Mouse (Mus musculus) testis, adult 2 months (tissue): ENCODE data around the gene Rap1gap2. TPM values are rescaled to one million over a fixed set of nuclear protein-coding genes. Genes with fewer than 3 reads are reported as not detected.

ENCODE experiments used
- H3K27ac ChIP-seq: fragments of 200-500 bp; 2 replicates; pipeline ENCODE4 v1.5.1; 2012; ENCODE audit warnings: low read depth, low read length; ENCODE audit not compliant: control insufficient read depth, insufficient read depth
- H3K27me3 ChIP-seq: fragments of 200-500 bp; 2 replicates; pipeline ENCODE4 v1.6.1; 2012; ENCODE audit warnings: mild to moderate bottlenecking, low read length, moderate library complexity; ENCODE audit not compliant: control insufficient read depth, insufficient read depth
- H3K36me3 ChIP-seq: fragments of 200-500 bp; 2 replicates; pipeline ENCODE4 v1.6.1; 2012; ENCODE audit warnings: mild to moderate bottlenecking, low read length; ENCODE audit not compliant: control insufficient read depth, insufficient read depth
- H3K4me1 ChIP-seq: fragments of 200-500 bp; 2 replicates; pipeline ENCODE4 v1.6.1; 2012; ENCODE audit warnings: low read length; ENCODE audit not compliant: control insufficient read depth, insufficient read depth
- H3K4me3 ChIP-seq: fragments of 200-500 bp; 2 replicates; pipeline ENCODE4 v1.5.1; 2012; ENCODE audit warnings: low read depth, mild to moderate bottlenecking, low read length, moderate library complexity, mixed read lengths; ENCODE audit not compliant: control insufficient read depth
- CTCF ChIP-seq: fragments of 200-500 bp; IDR thresholded peaks from 2 replicates; pipeline ENCODE4 v1.5.1; 2012; ENCODE audit warnings: low read depth, mild to moderate bottlenecking, inconsistent platforms, low read length, moderate library complexity; ENCODE audit not compliant: control insufficient read depth, insufficient read depth, insufficient replicate concordance
- POLR2A ChIP-seq: fragments of 200-500 bp; IDR thresholded peaks from 2 replicates; pipeline ENCODE4 v1.6.1; 2012; ENCODE audit warnings: low read depth, mild to moderate bottlenecking, inconsistent platforms, low read length, moderate library complexity; ENCODE audit not compliant: control insufficient read depth
- polyA plus RNA-seq: library from polyadenylated mRNA; depleted of rRNA; stranded (reverse); fragments of >200 nt; gene quantifications from 2 replicates; pipeline ENCODE4 v1.2.3, GENCODE M21; 2012

Rap1gap2 gene
- polyA plus RNA-seq, 1 experiment: 3.4 TPM

- TF ChIP-seq CTCF: no peak
- TF ChIP-seq POLR2A: no peak
These were observed 177.7 kb downstream of the Rap1gap2 start for GRCm38 (mm10) chr11:74433000-74433399.

GRCm38 (mm10) chr11:74429798-74430529 lies 180.8 kb downstream of the Rap1gap2 start:
- TF ChIP-seq CTCF (no peak), POLR2A (no peak)
- Histone ChIP-seq H3K36me3 (no peaks in the 10 kb centered on the region), H3K27ac (no peak overlapping the region), H3K4me1 (no peaks in the 10 kb centered on the region), H3K4me3 (no peak overlapping the region), H3K27me3 (no peaks in the 10 kb centered on the region)

More at GRCm38 (mm10) chr11:74433000-74433399, 177.7 kb downstream of the Rap1gap2 start:
- H3K4me1 ChIP-seq: no peaks in the 10 kb centered on the region
- no peaks in the 10 kb centered on the region for H3K36me3 ChIP-seq
- H3K27me3 ChIP-seq: no peaks in the 10 kb centered on the region
- no peak overlapping the region for H3K27ac ChIP-seq
- no peak overlapping the region for H3K4me3 ChIP-seq

DNA sequence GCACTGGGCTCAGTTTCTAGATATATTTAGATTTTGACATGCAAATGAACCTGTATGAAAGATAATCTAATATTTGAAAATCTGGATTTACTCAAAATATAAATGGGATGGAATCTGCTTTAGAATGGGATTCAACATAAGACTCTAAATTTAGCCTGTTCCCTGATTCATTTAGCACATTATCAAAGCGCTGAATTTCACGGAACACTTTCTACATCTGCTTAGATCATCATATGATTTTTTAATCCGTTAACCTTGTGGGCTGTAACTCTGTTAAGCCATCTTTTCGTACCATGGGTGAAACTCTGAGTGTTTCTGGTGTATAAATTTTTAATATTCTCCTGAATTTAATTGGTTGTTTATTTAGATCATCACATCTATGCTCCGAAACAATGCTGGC lies 184.4 kb downstream of the Rap1gap2 start:
- H3K4me1 ChIP-seq: no peaks in the 10 kb centered on the region
- TF ChIP-seq CTCF: no peak
- no peak for TF ChIP-seq POLR2A
- H3K27ac ChIP-seq: no peak overlapping the region
- H3K27me3 ChIP-seq: no peaks in the 10 kb centered on the region
- no peak overlapping the region for H3K4me3 ChIP-seq
- H3K36me3 ChIP-seq: no peaks in the 10 kb centered on the region

- Histone ChIP-seq H3K36me3 (no peaks in the 10 kb centered on the region), H3K27me3 (no peaks in the 10 kb centered on the region), H3K27ac (no peak overlapping the region), H3K4me1 (no peaks in the 10 kb centered on the region), H3K4me3 (no peak overlapping the region)
- no peak for TF ChIP-seq POLR2A
- no peak for TF ChIP-seq CTCF
These were observed 188.7 kb downstream of the Rap1gap2 start for GRCm38 (mm10) chr11:74422019-74422418.

DNA sequence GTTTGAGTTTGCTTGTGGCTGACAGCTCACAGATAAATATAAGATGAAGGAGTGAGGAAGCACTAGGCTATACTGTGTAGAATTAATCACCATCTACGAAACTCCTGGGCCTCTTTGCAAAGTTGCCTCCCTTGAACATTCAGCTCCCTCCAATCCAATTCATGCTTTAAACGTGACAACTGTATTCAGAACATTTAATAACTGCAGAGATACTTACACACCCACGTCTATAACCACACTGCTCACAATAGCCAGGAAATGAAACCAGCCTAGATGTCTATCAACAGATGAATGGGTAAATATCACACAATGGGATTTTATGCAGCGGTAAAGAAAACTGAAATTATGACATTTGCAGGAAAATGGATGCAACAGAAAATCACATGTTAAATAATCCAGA lies 189.6 kb downstream of the Rap1gap2 start:
- H3K36me3 ChIP-seq: no peaks in the 10 kb centered on the region
- no peak overlapping the region for H3K27ac ChIP-seq
- H3K27me3 ChIP-seq: no peaks in the 10 kb centered on the region
- no peak overlapping the region for H3K4me3 ChIP-seq
- TF ChIP-seq CTCF (no peak), POLR2A (no peak)
- H3K4me1 ChIP-seq: no peaks in the 10 kb centered on the region

DNA sequence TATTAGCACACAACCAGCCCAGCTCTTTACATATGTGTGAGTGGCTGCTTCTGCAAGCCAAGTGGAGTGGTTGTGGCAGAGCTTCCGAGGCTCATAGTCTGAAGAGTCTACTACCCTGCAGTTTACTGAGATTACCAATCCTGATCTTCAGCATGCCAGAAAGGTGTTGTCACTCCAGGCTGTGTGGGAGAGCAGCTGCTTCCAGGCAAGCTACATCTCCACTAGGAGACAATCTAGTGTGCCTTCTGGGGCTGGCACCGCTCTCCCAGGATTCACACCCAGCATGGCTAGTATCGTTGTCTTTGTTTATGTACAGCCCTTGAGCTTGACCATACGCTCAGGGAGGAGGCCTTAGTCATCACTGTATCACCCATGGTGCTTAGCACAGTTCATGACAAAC lies 191.1 kb downstream of the Rap1gap2 start:
- no peak overlapping the region for H3K4me3 ChIP-seq
- no peak overlapping the region for H3K27ac ChIP-seq
- no peaks in the 10 kb centered on the region for H3K4me1 ChIP-seq
- H3K36me3 ChIP-seq: no peaks in the 10 kb centered on the region
- H3K27me3 ChIP-seq: no peaks in the 10 kb centered on the region
- no peak for TF ChIP-seq CTCF
- TF ChIP-seq POLR2A: no peak

DNA sequence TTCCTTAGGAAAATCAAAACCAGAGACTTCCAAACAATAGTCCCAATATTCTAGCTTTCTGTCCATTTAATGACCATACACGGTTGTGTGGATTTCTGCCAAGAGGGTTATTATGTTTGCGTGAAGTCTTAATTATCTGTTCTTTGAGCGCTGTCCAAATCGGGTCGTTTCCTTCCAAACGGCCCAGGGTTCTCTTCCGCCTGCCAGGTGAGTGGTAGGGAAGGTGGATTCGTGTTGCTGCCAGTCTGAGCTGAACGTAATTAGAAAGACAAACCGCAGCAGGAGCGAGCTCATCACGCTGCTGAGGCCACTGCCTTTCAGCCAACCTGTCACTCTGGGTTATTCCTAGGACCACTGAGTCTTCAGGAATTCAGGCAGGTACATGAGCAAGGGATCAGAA lies 195.0 kb downstream of the Rap1gap2 start:
- no peaks in the 10 kb centered on the region for H3K4me1 ChIP-seq
- no peaks in the 10 kb centered on the region for H3K27me3 ChIP-seq
- TF ChIP-seq CTCF: no peak
- no peaks in the 10 kb centered on the region for H3K36me3 ChIP-seq
- no peak overlapping the region for H3K27ac ChIP-seq
- no peak overlapping the region for H3K4me3 ChIP-seq
